Mouse (Mus musculus) liver, adult 2 months (tissue): ENCODE results near the gene Txndc11. TPM values are rescaled to one million over a fixed set of nuclear protein-coding genes. Genes with fewer than 3 reads are reported as not detected.

Source experiments
- DNase-seq: peaks from one replicate; pipeline ENCODE4 v3.0.0-alpha.2; 2011; ENCODE audit warnings: low read depth, low spot score; ENCODE audit errors: extremely low read depth
- H3K27ac ChIP-seq: fragments of 200-500 bp; replicated peaks from 2 replicates; pipeline ENCODE4 v1.5.1; 2012; ENCODE audit warnings: low read depth, mild to moderate bottlenecking, control low read depth, inconsistent platforms, low read length; ENCODE audit not compliant: insufficient read depth
- H3K27me3 ChIP-seq: fragments of 200-500 bp; 2 replicates; pipeline ENCODE4 v1.6.1; 2012; ENCODE audit warnings: mild to moderate bottlenecking, moderate library complexity, low read length, inconsistent platforms; ENCODE audit not compliant: control insufficient read depth, insufficient read depth
- H3K36me3 ChIP-seq: fragments of 200-500 bp; 2 replicates; pipeline ENCODE4 v1.6.1; 2012; ENCODE audit warnings: low read length, inconsistent platforms; ENCODE audit not compliant: control insufficient read depth, insufficient read depth
- H3K4me1 ChIP-seq: fragments of 200-500 bp; 2 replicates; pipeline ENCODE4 v1.6.1; 2011; ENCODE audit warnings: low read length; ENCODE audit not compliant: control insufficient read depth, insufficient read depth
- H3K4me3 ChIP-seq: fragments of 200-500 bp; 2 replicates; pipeline ENCODE4 v1.5.1; 2011; ENCODE audit warnings: low read depth, mild to moderate bottlenecking, control low read depth, low read length, moderate library complexity; ENCODE audit not compliant: insufficient read depth
- H3K79me2 ChIP-seq: fragments of 200-500 bp; 2 replicates; pipeline ENCODE4 v1.6.1; 2012; ENCODE audit warnings: inconsistent platforms, mild to moderate bottlenecking, low read length, moderate library complexity; ENCODE audit not compliant: control insufficient read depth, insufficient read depth
- H3K9ac ChIP-seq: fragments of 200-500 bp; 2 replicates; pipeline ENCODE4 v1.6.1; 2012; ENCODE audit warnings: low read depth, mild to moderate bottlenecking, control low read depth, inconsistent platforms, low read length
- CTCF ChIP-seq: fragments of 200-500 bp; IDR thresholded peaks from 2 replicates; pipeline ENCODE4 v1.5.1; 2011; ENCODE audit warnings: low read depth, low read length, control low read depth
- POLR2A ChIP-seq: fragments of 200-500 bp; IDR thresholded peaks from 2 replicates; pipeline ENCODE4 v1.6.1; 2011; ENCODE audit warnings: low read length, control low read depth; ENCODE audit not compliant: insufficient read depth; ENCODE audit errors: extremely low read depth
- WGBS: fragments of 180-500 bp; shearing (Covaris S2); methylation state at CpG from one replicate; pipeline ENCODE4 v1.1.7; 2018; 5-methylcytosine and 5-hydroxymethylcytosine counted together
- polyA plus RNA-seq: library from polyadenylated mRNA; depleted of rRNA; stranded (reverse); fragments of >200 nt; gene quantifications from 2 replicates; pipeline ENCODE4 v1.2.3, GENCODE M21; 2012; rRNA removed
- total RNA-seq: library from RNA; depleted of rRNA; stranded (reverse); fragments of >200 nt; gene quantifications from 2 replicates; pipeline ENCODE4 v1.2.3, GENCODE M21; 2014; rRNA removed

Txndc11 gene
- total RNA-seq (12.1 and 12.4 TPM in 2 replicates), polyA plus RNA-seq (23.6 and 26.5 TPM in 2 replicates)

GRCm38 (mm10) chr16:11134348-11135344 lies at the start of gene Txndc11:
Txndc11 (minus strand) TSS chr16:11134650.
- under 1% methylated on average over 72 of the region's 80 CpGs for WGBS
- H3K27ac ChIP-seq: peak within 1 kb of the TSS; percentile 89
- peaks cover 19% of the 10 kb centered on the region for H3K36me3 ChIP-seq
- peak within 1 kb of the TSS; percentile 75 for H3K4me3 ChIP-seq
- H3K27me3 ChIP-seq: no peaks in the 10 kb centered on the region
- TF ChIP-seq CTCF (no peak), POLR2A (peak; percentile 97)
- peaks cover 14% of the 10 kb centered on the region; the same call in 1 of the 2 replicates for H3K79me2 ChIP-seq
- peak within 1 kb of the TSS; percentile 91 for H3K9ac ChIP-seq
- DNase-seq: peak; percentile 95
- H3K4me1 ChIP-seq: peaks cover 17% of the 10 kb centered on the region

GRCm38 (mm10) chr16:11177404-11177803 lies 43.0 kb upstream of the Txndc11 start:
- DNase-seq: no peak
- peaks cover 22% of the 10 kb centered on the region for H3K4me1 ChIP-seq
- TF ChIP-seq POLR2A (no peak), CTCF (no peak)
- WGBS: 94% methylated on average over 2 of the region's 2 CpGs
- H3K9ac ChIP-seq: no peak overlapping the region
- H3K79me2 ChIP-seq: peaks cover 14% of the 10 kb centered on the region; the same call in 1 of the 2 replicates
- no peaks in the 10 kb centered on the region for H3K27me3 ChIP-seq
- no peaks in the 10 kb centered on the region for H3K36me3 ChIP-seq
- H3K27ac ChIP-seq: no peak overlapping the region
- no peak overlapping the region for H3K4me3 ChIP-seq

- DNase-seq: no peak
- no peaks in the 10 kb centered on the region for H3K36me3 ChIP-seq
- peaks cover 26% of the 10 kb centered on the region for H3K4me1 ChIP-seq
- H3K27me3 ChIP-seq: no peaks in the 10 kb centered on the region
- peaks cover 14% of the 10 kb centered on the region; the same call in 1 of the 2 replicates for H3K79me2 ChIP-seq
- H3K4me3 ChIP-seq: peak overlapping the region; percentile 91
- H3K27ac ChIP-seq: no peak overlapping the region
- TF ChIP-seq POLR2A (no peak), CTCF (no peak)
- peak overlapping the region; percentile 69 for H3K9ac ChIP-seq
- WGBS: 3% methylated on average over 4 of the region's 4 CpGs
Observed at GRCm38 (mm10) chr16:11176884-11177244, 42.4 kb upstream of the Txndc11 start.

- WGBS: under 1% methylated on average over 53 of the region's 57 CpGs
- H3K27ac ChIP-seq: peak within 1 kb of the TSS; percentile 81
- no peaks in the 10 kb centered on the region for H3K27me3 ChIP-seq
- H3K9ac ChIP-seq: peak within 1 kb of the TSS; percentile 98
- peaks cover 15% of the 10 kb centered on the region; the same call in 1 of the 2 replicates for H3K79me2 ChIP-seq
- H3K4me1 ChIP-seq: peaks cover 27% of the 10 kb centered on the region
- peak within 1 kb of the TSS; percentile 91 for H3K4me3 ChIP-seq
- peak; percentile 68 for DNase-seq
- TF ChIP-seq CTCF: peak; percentile 76
- peak; percentile 73 for TF ChIP-seq POLR2A
- H3K36me3 ChIP-seq: no peaks in the 10 kb centered on the region
Observed at GRCm38 (mm10) chr16:11176208-11176883, 41.9 kb upstream of the Txndc11 start, which contains the start of gene Zc3h7a. Zc3h7a (minus strand) TSS chr16:11176393.

- Histone ChIP-seq H3K36me3 (no peaks in the 10 kb centered on the region), H3K4me1 (peaks cover 34% of the 10 kb centered on the region), H3K27ac (peak overlapping the region; percentile 81), H3K79me2 (peaks cover 22% of the 10 kb centered on the region), H3K27me3 (no peaks in the 10 kb centered on the region), H3K9ac (peak overlapping the region; percentile 98), H3K4me3 (peak overlapping the region; percentile 91)
- under 1% methylated on average over 70 of the region's 72 CpGs for WGBS
- DNase-seq: peak; percentile 80
- TF ChIP-seq CTCF (no peak), POLR2A (no peak)
Observed at GRCm38 (mm10) chr16:11175489-11176207, 41.2 kb upstream of the Txndc11 start.
